Comparison of ENCODE assay signal across 10 mouse cellular contexts in genomic region chr3:87165291-87165881, GRCm38 (mm10). TPM values are rescaled to one million over a fixed set of nuclear protein-coding genes. Genes with fewer than 3 reads are reported as not detected.
DNase-seq lines count a peak whose midpoint lies in the region; ATAC-seq lines count a peak whose summit lies in the region.
"Had no signal": no experiment of that assay in that cellular context is flagged by ENCODE, and none has a peak within 500 bp of the region (broad histone marks: within the 10 kb centered on the region; RNA-seq: fewer than 3 reads in every experiment).

No protein-coding gene starts in this region.

- WGBS in embryonic facial prominence, embryonic 15.5 days = 21% methylated on average over 8 of the region's 8 CpGs

- H3K4me2 ChIP-seq in embryonic facial prominence, embryonic 15.5 days (replicated peaks) = no peak overlapping the region

- H3K4me1 ChIP-seq in embryonic facial prominence, embryonic 15.5 days = peaks cover 86% of the 10 kb centered on the region

- no peak overlapping the region for H3K9ac ChIP-seq in embryonic facial prominence, embryonic 15.5 days

- 0 out of 2 replicates have a peak, but pooled peaks cover 9% of the 10 kb centered on the region for H3K36me3 ChIP-seq in embryonic facial prominence, embryonic 15.5 days

- no peak overlapping the region for H3K4me3 ChIP-seq in embryonic facial prominence, embryonic 15.5 days (replicated peaks)

- no peaks in the 10 kb centered on the region for H3K27me3 ChIP-seq in embryonic facial prominence, embryonic 15.5 days

- no peaks in the 10 kb centered on the region for H3K9me3 ChIP-seq in embryonic facial prominence, embryonic 15.5 days (replicated peaks)

- DNase-seq in kidney, postnatal 10 days = peak; percentile 53
- no peak for DNase-seq in kidney, adult 9 months
- peak; percentile 55 to 72 for DNase-seq in kidney, postnatal 4 days
- peak; percentile 56 for DNase-seq in retina, postnatal 1 day
- DNase-seq in left cerebral cortex, adult 18-20 months (ENCODE audit: low spot score in 2 of 2) = no peak
- DNase-seq in urinary bladder, postnatal 25 days (ENCODE audit: low spot score) = no peak
- no peak for DNase-seq in spleen, postnatal 4 days (ENCODE audit: low spot score in 2 of 2)
- DNase-seq: thymus, adult 2 months had no signal

- no peak; the same call in 1 of the 2 replicates for ATAC-seq in embryonic facial prominence, embryonic 15.5 days (ENCODE audit: insufficient number of reproducible peaks, low FRiP score, low TSS enrichment, low read depth)

- H3K27ac ChIP-seq in embryonic facial prominence, embryonic 15.5 days (replicated peaks) = peak overlapping the region; percentile 75
- H3K27ac ChIP-seq: macrophage had no signal

RNA-seq across cellular contexts. Expression of gene Kirrel, which starts 9.2 kb away (rescaled TPM):
- 19.6 and 20.1 TPM in 2 replicates for polyA plus RNA-seq in embryonic facial prominence, embryonic 15.5 days (2015; fragmentation: Nextera tagmentation; extraction: Ambion mirVana)
- total RNA-seq in left cerebral cortex, adult 18-20 months (2021) = 1 to 10 TPM; 3.9 to 4.2 TPM
- polyA plus RNA-seq: macrophage had no signal

Comparison
In these comparisons a context has a peak if more than half of its experiments do, and no peak if none do; other contexts are left out.
1. DNase-seq: peak in kidney, postnatal 10 days (single experiment), kidney, postnatal 4 days (2 of 2) and retina, postnatal 1 day (single experiment); none in kidney, adult 9 months (single experiment), left cerebral cortex, adult 18-20 months (0 of 2), urinary bladder, postnatal 25 days (single experiment) and spleen, postnatal 4 days (0 of 2).